Mouse (Mus musculus) C3H10T1/2 (cell line): ENCODE data around the gene Actr3b. TPM values are rescaled to one million over a fixed set of nuclear protein-coding genes. Genes with fewer than 3 reads are reported as not detected.

Experiments used
- polyA plus RNA-seq, 2 experiments: library from polyadenylated mRNA; unstranded; fragments of >200 nt; fragmentation: generic; extraction: Trizol; gene quantifications; one replicate each; pipeline ENCODE4 v1.2.1; 2012; ENCODE audit warnings: missing spikeins in 2 of 2

Gene Actr3b
- 1 to 10 TPM in 1 of 2 experiments, under 1 TPM in 1; 0.96 to 1.1 TPM for polyA plus RNA-seq

GRCm38 (mm10) chr5:25759460-25760409, at the start of gene Actr3b:
Actr3b (plus strand) TSS chr5:25759997.

Other genes starting within 250 kb of the Actr3b start
- under 1 TPM in 1 of 2 experiments, not detected in 1; 0.02 TPM for gene Cct8l1, start 243.9 kb upstream of the Actr3b start, polyA plus RNA-seq
- gene Xrcc2, start 54.2 kb upstream of the Actr3b start, polyA plus RNA-seq = 1 to 10 TPM; 1.6 to 4.8 TPM
- gene Gm21663, start 182.4 kb downstream of the Actr3b start, polyA plus RNA-seq = not detected
- not detected for gene Gm21671, start 194.4 kb downstream of the Actr3b start, polyA plus RNA-seq
- under 1 TPM; 0.02 to 0.04 TPM for gene Gm21680, start 212.7 kb downstream of the Actr3b start, polyA plus RNA-seq
- under 1 TPM in 1 of 2 experiments, not detected in 1; 0.02 TPM for gene Gm21698, start 228.7 kb downstream of the Actr3b start, polyA plus RNA-seq
- not detected for gene Gm1979, start 244.8 kb downstream of the Actr3b start, polyA plus RNA-seq